In genomic region chr15:96591876-96592417, GRCm38 (mm10) we compare ENCODE assay signal across 19 mouse cellular contexts. TPM values are rescaled to one million over a fixed set of nuclear protein-coding genes. Genes with fewer than 3 reads are reported as not detected.
DNase-seq lines count a peak whose midpoint lies in the region; ATAC-seq and TF ChIP-seq lines count a peak whose summit lies in the region.
"Had no signal": no experiment of that assay in that cellular context is flagged by ENCODE, and none has a peak within 500 bp of the region (broad histone marks: within the 10 kb centered on the region; RNA-seq: fewer than 3 reads in every experiment).

No protein-coding gene starts in this region.

- H3K27ac ChIP-seq in heart, embryonic 14.5 days (replicated peaks in 1 of 2; ENCODE audit: control insufficient read depth in 1 of 2, insufficient read depth in 1 of 2, low read depth in 2 of 2, low read length in 2 of 2), result peak overlapping the region; percentile 34 to 58; a peak in 3 of 4 replicates
- H3K27ac ChIP-seq in heart, embryonic 10.5 days, result no peak overlapping the region
- peak overlapping the region; percentile 35; the same call in 1 of the 2 replicates for H3K27ac ChIP-seq in embryonic fibroblast, embryonic 13.5 days (ENCODE audit: insufficient read depth, low read length)
- H3K27ac ChIP-seq in intestine, postnatal 0 days (ENCODE audit: low read depth, low read length), result 0 out of 2 replicates have a peak overlapping the region, but pooled peaks have one; percentile 1
- H3K27ac ChIP-seq: forebrain, embryonic 10.5 days; kidney, postnatal 0 days; layer of hippocampus, adult 2 months; liver, embryonic 14.5 days had no signal

- H3K4me3 ChIP-seq in heart, embryonic 14.5 days (ENCODE audit: control insufficient read depth in 1 of 2, insufficient read depth in 1 of 2, low read depth in 1 of 2, low read length in 2 of 2), result no peak overlapping the region
- H3K4me3 ChIP-seq in heart, embryonic 10.5 days, result no peak overlapping the region
- no peak overlapping the region for H3K4me3 ChIP-seq in embryonic fibroblast, embryonic 13.5 days (ENCODE audit: insufficient read depth, low read length)
- no peak overlapping the region for H3K4me3 ChIP-seq in intestine, postnatal 0 days (ENCODE audit: low read depth, low read length)
- H3K4me3 ChIP-seq: embryonic facial prominence, embryonic 12.5 days; forebrain, embryonic 10.5 days; layer of hippocampus, adult 2 months; limb, embryonic 12.5 days; neural tube, embryonic 15.5 days had no signal

- no peak for TF ChIP-seq CTCF in embryonic fibroblast, embryonic 13.5 days (IDR thresholded peaks at IDR 0.05; ENCODE audit: borderline replicate concordance, insufficient read depth, low read length)
- no peak for TF ChIP-seq CTCF in intestine, postnatal 0 days (IDR thresholded peaks at IDR 0.05; ENCODE audit: low read depth)

- H3K4me2 ChIP-seq in heart, embryonic 14.5 days (ENCODE audit: low read length), result no peak overlapping the region
- no peak overlapping the region for H3K4me2 ChIP-seq in intestine, postnatal 0 days (replicated peaks; ENCODE audit: low read depth)
- H3K4me2 ChIP-seq: embryonic facial prominence, embryonic 12.5 days; limb, embryonic 12.5 days; neural tube, embryonic 15.5 days had no signal

- no peak for ATAC-seq in heart, embryonic 14.5 days (ENCODE audit: insufficient number of reproducible peaks, insufficient read depth, low FRiP score, low read depth)
- ATAC-seq in intestine, postnatal 0 days, result peak; percentile 32; the same call in 1 of the 2 replicates

- no peaks in the 10 kb centered on the region for H3K27me3 ChIP-seq in heart, embryonic 14.5 days (ENCODE audit: control insufficient read depth, insufficient read depth, low read length)
- H3K27me3 ChIP-seq in heart, embryonic 10.5 days (ENCODE audit: insufficient read depth, poor library complexity, severe bottlenecking), result no peaks in the 10 kb centered on the region
- H3K27me3 ChIP-seq in intestine, postnatal 0 days (replicated peaks; ENCODE audit: control insufficient read depth, insufficient read depth, low read length), result no peaks in the 10 kb centered on the region
- H3K27me3 ChIP-seq: embryonic facial prominence, embryonic 12.5 days; limb, embryonic 12.5 days; neural tube, embryonic 15.5 days had no signal

- peaks cover 49% of the 10 kb centered on the region for H3K36me3 ChIP-seq in heart, embryonic 14.5 days (ENCODE audit: control insufficient read depth, insufficient read depth, low read length)
- peaks cover 78% of the 10 kb centered on the region for H3K36me3 ChIP-seq in heart, embryonic 10.5 days
- H3K36me3 ChIP-seq in intestine, postnatal 0 days (ENCODE audit: control insufficient read depth, insufficient read depth), result peaks cover 34% of the 10 kb centered on the region

- no peak for TF ChIP-seq POLR2A in embryonic fibroblast, embryonic 13.5 days (IDR thresholded peaks at IDR 0.05; ENCODE audit: low read depth, low read length)

- no peak overlapping the region for H3K9ac ChIP-seq in heart, embryonic 14.5 days (ENCODE audit: low read length)
- H3K9ac ChIP-seq in intestine, postnatal 0 days (ENCODE audit: low read depth, low read length), result no peak overlapping the region
- H3K9ac ChIP-seq: embryonic facial prominence, embryonic 12.5 days; limb, embryonic 12.5 days; liver, embryonic 14.5 days; neural tube, embryonic 15.5 days had no signal

- DNase-seq in heart, embryonic 10.5 days (ENCODE audit: low spot score), result no peak
- DNase-seq in lung, postnatal 25 days (ENCODE audit: low spot score), result peak; percentile 36
- no peak for DNase-seq in lung, postnatal 10 days
- no peak for DNase-seq in embryo, embryonic 10.5 days (ENCODE audit: low spot score)
- DNase-seq in kidney, adult 8-10 months, result no peak
- DNase-seq: adrenal gland, adult 2 months; cerebellum, adult 11 months; cerebellum, postnatal 25 days; thymus, adult 18-20 months had no signal

- H3K9me3 ChIP-seq in heart, embryonic 14.5 days (ENCODE audit: control insufficient read depth, low read length), result no peaks in the 10 kb centered on the region
- H3K9me3 ChIP-seq in heart, embryonic 10.5 days, result no peaks in the 10 kb centered on the region
- H3K9me3 ChIP-seq in intestine, postnatal 0 days (ENCODE audit: control insufficient read depth), result no peaks in the 10 kb centered on the region
- H3K9me3 ChIP-seq: embryonic facial prominence, embryonic 12.5 days; forebrain, embryonic 10.5 days; limb, embryonic 12.5 days; neural tube, embryonic 15.5 days had no signal

- 69% methylated on average over 10 of the region's 10 CpGs for WGBS in heart, embryonic 14.5 days
- 81% methylated on average over 10 of the region's 10 CpGs for WGBS in heart, embryonic 10.5 days
- WGBS in intestine, postnatal 0 days, result 52% methylated on average over 10 of the region's 10 CpGs

- H3K4me1 ChIP-seq in heart, embryonic 14.5 days (ENCODE audit: control insufficient read depth in 2 of 2, insufficient read depth in 2 of 2, low read length in 2 of 2), result peaks cover 2 to 27% of the 10 kb centered on the region in 2 experiments
- H3K4me1 ChIP-seq in heart, embryonic 10.5 days, result peaks cover 9% of the 10 kb centered on the region; the same call in 1 of the 2 replicates
- H3K4me1 ChIP-seq in embryonic fibroblast, embryonic 13.5 days (ENCODE audit: control insufficient read depth, insufficient read depth, low read length), result 0 out of 2 replicates have a peak, but pooled peaks cover 2% of the 10 kb centered on the region
- H3K4me1 ChIP-seq in intestine, postnatal 0 days (replicated peaks; ENCODE audit: control insufficient read depth, insufficient read depth, low read length), result no peaks in the 10 kb centered on the region; the same call in 1 of the 2 replicates

RNA-seq across cellular contexts. Expression of gene Slc38a1, which starts 50.8 kb away (rescaled TPM):
- 72.8 and 80.8 TPM in 2 replicates for polyA plus RNA-seq in heart, embryonic 14.5 days (2014; fragmentation: Nextera tagmentation; extraction: Ambion mirVana)
- polyA plus RNA-seq in heart, embryonic 10.5 days (2016; fragmentation: Nextera tagmentation; extraction: Ambion mirVana), result 90.5 and 96.2 TPM in 2 replicates
- 63.2 and 74.6 TPM in 2 replicates for polyA plus RNA-seq in embryonic fibroblast, embryonic 13.5 days (2011; ENCODE audit: insufficient read length, low read depth, missing spikeins)
- polyA plus RNA-seq in intestine, postnatal 0 days (2015; fragmentation: Nextera tagmentation; extraction: Ambion mirVana), result 78.6 and 79.8 TPM in 2 replicates
